Mouse (Mus musculus) c-Kit-positive CD71-positive TER-119-positive erythroid progenitor cells, embryonic 14.5 days (primary cell): ENCODE results near the gene Gm8206.
"Not testable (repeated sequence)": the region's sequence is repeated elsewhere in the genome, so short reads cannot be mapped to it uniquely, and the experiment has no call there.

Experiments used
- DNase-seq: peaks from one replicate; pipeline ENCODE4 v3.0.0-alpha.2; 2013; ENCODE audit warnings: low spot score

Gm8206 gene

GRCm38 (mm10) chr14:6093842-6094241, at the start of gene Gm8206:
Gene Gm8206, minus strand, starts transcription at chr14:6093942.
- not testable (repeated sequence) for DNase-seq

- not testable (repeated sequence) for DNase-seq
Observed at GRCm38 (mm10) chr14:6125707-6126106, 32.0 kb upstream of the Gm8206 start, which contains the start of gene Gm3476. Gene Gm3476, minus strand, starts transcription at chr14:6125807.

- DNase-seq = not testable (repeated sequence)
Observed at GRCm38 (mm10) chr14:6108272-6108925, 14.7 kb upstream of the Gm8206 start, which contains the start of gene Gm3468. Gene Gm3468, minus strand, starts transcription at chr14:6108665.

GRCm38 (mm10) chr14:6107500-6107899, 13.8 kb upstream of the Gm8206 start:
- DNase-seq = not testable (repeated sequence)

DNA sequence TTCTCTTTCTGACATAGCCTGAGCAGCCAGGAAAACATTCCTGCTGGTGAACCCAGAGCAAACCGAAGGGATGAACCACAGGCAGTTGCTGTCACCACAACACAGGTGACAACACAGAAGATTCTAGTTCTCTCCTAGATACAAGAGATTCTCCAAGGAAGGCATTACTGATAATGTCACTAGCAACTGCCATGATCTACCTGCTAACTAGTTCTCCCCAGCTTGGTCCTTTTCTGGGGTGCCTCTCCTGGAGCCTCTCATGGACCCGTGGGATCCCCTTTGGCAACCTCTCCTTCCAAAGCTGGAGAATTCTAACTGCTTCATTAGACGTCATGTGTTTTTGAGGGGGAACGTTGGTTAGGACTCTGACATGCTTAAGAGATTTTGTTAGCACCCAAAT, 35.6 kb downstream of the Gm8206 start, which contains the start of gene Gm6337:
Gm6337 (minus strand) TSS at position 101 of the 400 bp plus-strand sequence.
- DNase-seq = not testable (repeated sequence)

- not testable (repeated sequence) for DNase-seq
Observed at GRCm38 (mm10) chr14:5987136-5987535, 106.6 kb downstream of the Gm8206 start.

DNA sequence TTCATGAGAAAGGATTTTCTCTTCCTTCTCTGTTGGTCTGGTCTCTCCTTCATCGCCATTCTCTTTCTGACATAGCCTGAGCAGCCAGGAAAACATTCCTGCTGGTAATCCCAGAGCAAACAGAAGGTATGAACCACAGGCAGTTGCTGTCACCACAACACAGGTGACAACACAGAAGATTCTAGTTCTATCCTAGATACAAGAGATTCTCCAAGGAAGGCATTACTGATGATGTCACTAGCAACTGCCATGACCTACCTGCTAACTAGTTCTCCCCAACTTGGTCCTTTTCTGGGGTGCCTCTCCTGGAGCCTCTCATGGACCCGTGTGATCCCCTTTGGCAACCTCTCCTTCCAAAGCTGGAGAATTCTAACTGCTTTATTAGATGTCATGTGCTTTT, 114.7 kb downstream of the Gm8206 start, which contains the start of gene Gm3453:
Gm3453 (minus strand) TSS at position 101 of the 400 bp plus-strand sequence.
- DNase-seq = not testable (repeated sequence)
